Mouse (Mus musculus): ENCODE measurements around the gene Rpl3l. TPM values are rescaled to one million over a fixed set of nuclear protein-coding genes. Genes with fewer than 3 reads are reported as not detected.

The Rpl3l gene
- polyA plus RNA-seq, 1 experiment from 2014 or later, result 1.3 TPM

DNA sequence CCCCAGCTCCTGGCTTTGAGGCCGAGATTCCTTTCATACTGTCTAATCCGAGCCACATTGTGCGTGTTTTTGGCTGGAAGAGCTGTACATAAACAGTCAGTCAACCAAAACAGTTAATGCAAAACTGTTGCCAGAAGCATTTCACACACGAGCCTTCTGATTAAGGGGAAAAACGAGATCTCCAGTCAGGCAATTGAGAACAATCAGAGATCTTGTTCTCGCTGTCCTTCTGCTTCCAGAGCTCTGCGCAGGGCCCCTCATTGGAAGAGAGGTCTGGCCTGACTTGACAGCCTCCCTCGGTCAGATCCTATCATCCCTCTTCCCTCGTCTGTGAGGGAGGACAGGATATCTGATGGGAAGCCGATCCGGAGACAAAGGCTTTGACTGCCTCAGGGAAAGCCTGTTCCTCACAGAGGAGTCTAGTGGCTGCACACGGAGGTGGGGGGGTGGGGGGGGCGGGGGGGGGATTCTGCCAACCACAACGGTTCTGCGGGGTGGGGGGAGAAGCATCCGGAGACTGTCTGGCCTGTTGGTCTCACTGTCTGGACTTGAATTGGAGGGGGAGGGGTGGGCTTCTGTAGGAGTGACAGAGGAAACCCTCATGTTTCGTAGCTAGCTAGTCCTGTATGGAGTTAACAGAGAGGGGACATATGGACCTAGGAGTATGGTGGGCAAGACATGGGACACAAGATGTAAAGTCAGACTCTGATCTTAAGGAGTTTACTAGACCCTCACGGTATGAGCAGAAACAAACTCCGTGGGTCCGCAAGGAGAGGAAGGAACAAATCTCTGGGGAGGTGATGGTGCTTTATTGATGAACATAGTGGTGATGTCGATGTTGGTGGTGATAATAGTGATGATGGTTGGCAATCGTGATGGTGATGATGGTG is 37.6 kb downstream of the Rpl3l start:
- Histone ChIP-seq H3K27ac (replicated peaks in 1 of 2; ENCODE audit: control insufficient read depth in 1 of 2, insufficient read depth in 1 of 2, low read depth in 2 of 2, low read length in 2 of 2) (no peak overlapping the region), H3K9ac (ENCODE audit: low read length) (no peak overlapping the region)

DNA sequence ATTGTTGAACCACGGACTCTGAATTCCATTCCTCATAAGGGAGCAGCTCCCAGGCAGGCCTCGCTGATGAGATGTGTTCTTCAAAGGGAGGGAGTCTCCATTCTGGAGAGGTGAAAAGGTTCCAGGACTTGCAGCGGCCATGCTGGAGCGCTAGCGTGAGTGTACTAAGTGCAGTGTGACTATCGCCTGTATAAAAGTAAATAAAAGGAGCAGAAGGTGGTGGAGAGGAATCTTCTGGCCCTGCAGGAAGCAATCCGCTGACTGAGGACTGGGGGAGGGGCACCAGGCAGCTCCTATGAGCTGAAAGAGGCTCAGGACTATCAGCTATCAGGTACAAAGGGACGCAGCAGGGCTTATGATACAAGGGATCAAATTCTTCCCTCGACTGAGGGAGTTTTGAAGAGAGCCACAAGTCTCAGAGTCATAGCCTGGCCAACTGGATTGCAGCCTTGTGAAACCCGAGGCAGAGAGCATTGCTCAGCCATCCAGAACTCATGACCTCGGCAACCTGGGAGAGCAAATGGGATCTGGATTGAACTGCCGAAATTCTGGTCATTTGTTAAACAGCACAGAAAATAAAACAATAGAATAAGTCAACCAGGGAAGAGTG is 38.8 kb downstream of the Rpl3l start:
- no peak for ATAC-seq (ENCODE audit: insufficient number of reproducible peaks, insufficient read depth, low FRiP score, low read depth)
- H3K4me2 ChIP-seq (ENCODE audit: low read length), result no peak overlapping the region
- no peaks in the 10 kb centered on the region for H3K36me3 ChIP-seq (ENCODE audit: control insufficient read depth, insufficient read depth, low read length)
- WGBS, result 23% methylated on average over 12 of the region's 12 CpGs
- no peak overlapping the region; the same call in 1 of the 2 replicates for H3K9ac ChIP-seq (ENCODE audit: low read length)
- H3K27me3 ChIP-seq (ENCODE audit: control insufficient read depth, insufficient read depth, low read length), result no peaks in the 10 kb centered on the region
- H3K4me3 ChIP-seq (ENCODE audit: control insufficient read depth in 1 of 2, insufficient read depth in 1 of 2, low read depth in 1 of 2, low read length in 2 of 2), result no peak overlapping the region
- H3K27ac ChIP-seq (replicated peaks in 1 of 2; ENCODE audit: control insufficient read depth in 1 of 2, insufficient read depth in 1 of 2, low read depth in 2 of 2, low read length in 2 of 2), result no peak overlapping the region
- H3K4me1 ChIP-seq (ENCODE audit: control insufficient read depth in 2 of 2, insufficient read depth in 2 of 2, low read length in 2 of 2), result peaks cover 13 to 16% of the 10 kb centered on the region in 2 experiments
- no peaks in the 10 kb centered on the region for H3K9me3 ChIP-seq (ENCODE audit: control insufficient read depth, low read length)

More for the DNA sequence above, 37.6 kb downstream of the Rpl3l start:
- Histone ChIP-seq H3K4me3 (ENCODE audit: control insufficient read depth in 1 of 2, insufficient read depth in 1 of 2, low read depth in 1 of 2, low read length in 2 of 2) (no peak overlapping the region), H3K4me1 (ENCODE audit: control insufficient read depth in 2 of 2, insufficient read depth in 2 of 2, low read length in 2 of 2) (peaks cover 13 to 16% of the 10 kb centered on the region in 2 experiments), H3K9me3 (ENCODE audit: control insufficient read depth, low read length) (no peaks in the 10 kb centered on the region), H3K4me2 (ENCODE audit: low read length) (no peak overlapping the region), H3K27me3 (ENCODE audit: control insufficient read depth, insufficient read depth, low read length) (no peaks in the 10 kb centered on the region), H3K36me3 (ENCODE audit: control insufficient read depth, insufficient read depth, low read length) (no peaks in the 10 kb centered on the region)
- 35% methylated on average over 22 of the region's 22 CpGs for WGBS
- ATAC-seq (ENCODE audit: insufficient number of reproducible peaks, insufficient read depth, low FRiP score, low read depth), result no peak

DNA sequence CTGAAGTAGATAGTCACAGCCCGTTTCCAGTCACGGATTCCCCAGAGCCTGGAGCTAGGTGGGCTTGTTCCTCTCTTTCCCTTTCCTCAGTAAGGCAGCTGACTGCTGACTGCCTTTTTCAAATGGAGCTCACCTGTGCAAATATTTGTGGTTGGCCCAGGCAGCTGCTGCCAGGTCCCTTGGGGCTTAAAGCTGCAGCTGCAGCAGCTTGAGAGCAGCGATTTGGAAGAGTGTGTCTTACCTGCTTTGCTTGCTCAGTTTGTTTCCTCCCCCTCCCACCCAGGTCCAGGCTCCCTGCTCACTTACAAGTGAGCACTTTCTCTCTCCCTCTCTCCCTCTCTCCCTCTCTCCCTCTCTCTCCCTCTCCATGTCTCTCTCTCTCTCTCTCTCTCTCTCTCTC is 41.5 kb downstream of the Rpl3l start:
- H3K4me2 ChIP-seq (ENCODE audit: low read length), result no peak overlapping the region
- peaks cover 5% of the 10 kb centered on the region; the same call in 1 of the 2 replicates for H3K9me3 ChIP-seq (ENCODE audit: control insufficient read depth, low read length)
- no peak overlapping the region for H3K27ac ChIP-seq (replicated peaks in 1 of 2; ENCODE audit: control insufficient read depth in 1 of 2, insufficient read depth in 1 of 2, low read depth in 2 of 2, low read length in 2 of 2)
- 38% methylated on average over 3 of the region's 3 CpGs for WGBS
- H3K36me3 ChIP-seq (ENCODE audit: control insufficient read depth, insufficient read depth, low read length), result no peaks in the 10 kb centered on the region
- ATAC-seq (ENCODE audit: insufficient number of reproducible peaks, insufficient read depth, low FRiP score, low read depth), result no peak
- H3K9ac ChIP-seq (ENCODE audit: low read length), result no peak overlapping the region
- H3K4me3 ChIP-seq (ENCODE audit: control insufficient read depth in 1 of 2, insufficient read depth in 1 of 2, low read depth in 1 of 2, low read length in 2 of 2), result no peak overlapping the region
- no peaks in the 10 kb centered on the region for H3K27me3 ChIP-seq (ENCODE audit: control insufficient read depth, insufficient read depth, low read length)
- H3K4me1 ChIP-seq (ENCODE audit: control insufficient read depth in 2 of 2, insufficient read depth in 2 of 2, low read length in 2 of 2), result peaks cover 11 to 12% of the 10 kb centered on the region in 2 experiments

DNA sequence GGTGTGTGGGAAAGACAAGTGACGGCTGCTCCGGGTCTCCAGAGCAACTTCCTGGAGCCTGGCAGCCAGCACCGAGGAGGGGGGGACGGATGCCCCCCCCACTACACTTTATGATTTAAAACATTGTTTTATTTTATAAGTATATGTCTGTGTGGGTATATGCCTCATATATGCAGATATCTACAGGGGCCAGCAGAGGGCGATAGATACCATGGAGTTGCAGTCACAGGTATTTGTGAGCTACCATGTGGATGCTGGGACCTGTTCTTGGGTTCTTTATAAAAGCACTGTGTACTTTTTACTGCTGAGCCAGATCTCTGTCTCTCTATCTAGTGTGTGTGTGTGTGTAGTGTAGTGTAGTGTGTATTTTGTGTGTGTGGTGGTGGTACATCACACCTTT is 45.6 kb downstream of the Rpl3l start:
- no peak for ATAC-seq (ENCODE audit: insufficient number of reproducible peaks, insufficient read depth, low FRiP score, low read depth)

DNA sequence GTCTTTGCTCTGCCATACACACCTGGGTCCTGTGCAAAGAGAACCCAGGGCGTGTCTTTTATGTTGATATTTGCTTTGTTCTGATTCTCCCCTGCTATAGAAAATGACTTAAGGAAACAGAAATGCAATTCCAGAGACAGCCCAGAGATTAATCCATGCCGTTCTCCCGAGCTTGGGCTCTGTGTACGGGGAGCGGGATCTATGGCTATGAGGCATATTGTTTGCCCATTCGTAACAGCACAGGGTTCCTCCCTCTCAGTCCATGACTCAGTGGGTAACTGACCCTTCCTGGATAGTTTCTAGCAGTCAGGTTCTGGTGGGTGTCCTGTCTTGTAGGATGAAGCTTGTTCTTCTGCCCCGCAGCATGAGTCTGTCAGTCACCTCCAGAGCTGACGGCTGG is 47.6 kb downstream of the Rpl3l start:
- no peaks in the 10 kb centered on the region for H3K27me3 ChIP-seq (ENCODE audit: control insufficient read depth, insufficient read depth, low read length)
- no peak overlapping the region for H3K4me2 ChIP-seq (ENCODE audit: low read length)
- no peak overlapping the region for H3K4me3 ChIP-seq (ENCODE audit: control insufficient read depth in 1 of 2, insufficient read depth in 1 of 2, low read depth in 1 of 2, low read length in 2 of 2)
- no peak for ATAC-seq (ENCODE audit: insufficient number of reproducible peaks, insufficient read depth, low FRiP score, low read depth)
- H3K36me3 ChIP-seq (ENCODE audit: control insufficient read depth, insufficient read depth, low read length), result no peaks in the 10 kb centered on the region
- H3K9ac ChIP-seq (ENCODE audit: low read length), result no peak overlapping the region
- H3K4me1 ChIP-seq (ENCODE audit: control insufficient read depth in 2 of 2, insufficient read depth in 2 of 2, low read length in 2 of 2), result no peaks in the 10 kb centered on the region
- no peak overlapping the region for H3K27ac ChIP-seq (replicated peaks in 1 of 2; ENCODE audit: control insufficient read depth in 1 of 2, insufficient read depth in 1 of 2, low read depth in 2 of 2, low read length in 2 of 2)
- H3K9me3 ChIP-seq (ENCODE audit: control insufficient read depth, low read length), result peaks cover 5% of the 10 kb centered on the region; the same call in 1 of the 2 replicates
- WGBS, result 74% methylated on average over 8 of the region's 8 CpGs

More for the DNA sequence above, 45.6 kb downstream of the Rpl3l start:
- Histone ChIP-seq H3K4me2 (ENCODE audit: low read length) (no peak overlapping the region), H3K9ac (ENCODE audit: low read length) (no peak overlapping the region), H3K36me3 (ENCODE audit: control insufficient read depth, insufficient read depth, low read length) (no peaks in the 10 kb centered on the region), H3K9me3 (ENCODE audit: control insufficient read depth, low read length) (peaks cover 5% of the 10 kb centered on the region; the same call in 1 of the 2 replicates), H3K27me3 (ENCODE audit: control insufficient read depth, insufficient read depth, low read length) (no peaks in the 10 kb centered on the region), H3K27ac (replicated peaks in 1 of 2; ENCODE audit: control insufficient read depth in 1 of 2, insufficient read depth in 1 of 2, low read depth in 2 of 2, low read length in 2 of 2) (no peak overlapping the region), H3K4me3 (ENCODE audit: control insufficient read depth in 1 of 2, insufficient read depth in 1 of 2, low read depth in 1 of 2, low read length in 2 of 2) (no peak overlapping the region), H3K4me1 (ENCODE audit: control insufficient read depth in 2 of 2, insufficient read depth in 2 of 2, low read length in 2 of 2) (no peaks in the 10 kb centered on the region)
- 81% methylated on average over 5 of the region's 5 CpGs for WGBS

DNA sequence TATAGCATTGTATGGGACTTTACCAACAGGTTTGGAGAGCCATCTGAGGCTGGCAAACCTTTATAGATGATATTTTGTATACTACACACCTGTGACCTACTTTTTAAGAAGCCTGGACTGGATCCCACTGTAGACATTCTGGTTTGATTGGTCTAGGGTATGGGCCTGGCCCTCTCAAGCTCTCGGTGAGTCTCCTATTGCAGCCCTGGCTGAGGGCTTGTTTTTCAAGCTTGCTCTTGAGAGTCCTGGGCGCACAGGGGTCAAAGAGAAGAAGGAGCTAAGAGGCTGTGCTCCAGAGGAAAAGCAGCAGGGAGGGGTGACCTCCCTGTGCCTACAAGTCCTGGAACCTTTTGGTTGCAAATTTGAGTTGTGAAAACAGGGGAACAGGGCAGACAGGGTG is 49.5 kb downstream of the Rpl3l start:
- no peak for ATAC-seq (ENCODE audit: insufficient number of reproducible peaks, insufficient read depth, low FRiP score, low read depth)
- peaks cover 5% of the 10 kb centered on the region; the same call in 1 of the 2 replicates for H3K9me3 ChIP-seq (ENCODE audit: control insufficient read depth, low read length)
- H3K27ac ChIP-seq (replicated peaks in 1 of 2; ENCODE audit: control insufficient read depth in 1 of 2, insufficient read depth in 1 of 2, low read depth in 2 of 2, low read length in 2 of 2), result no peak overlapping the region
- no peak overlapping the region for H3K4me2 ChIP-seq (ENCODE audit: low read length)
- no peaks in the 10 kb centered on the region for H3K4me1 ChIP-seq (ENCODE audit: control insufficient read depth in 2 of 2, insufficient read depth in 2 of 2, low read length in 2 of 2)
- H3K4me3 ChIP-seq (ENCODE audit: control insufficient read depth in 1 of 2, insufficient read depth in 1 of 2, low read depth in 1 of 2, low read length in 2 of 2), result no peak overlapping the region
- H3K9ac ChIP-seq (ENCODE audit: low read length), result no peak overlapping the region
- H3K27me3 ChIP-seq (ENCODE audit: control insufficient read depth, insufficient read depth, low read length), result no peaks in the 10 kb centered on the region
- 66% methylated on average over 2 of the region's 2 CpGs for WGBS
- no peaks in the 10 kb centered on the region for H3K36me3 ChIP-seq (ENCODE audit: control insufficient read depth, insufficient read depth, low read length)

DNA sequence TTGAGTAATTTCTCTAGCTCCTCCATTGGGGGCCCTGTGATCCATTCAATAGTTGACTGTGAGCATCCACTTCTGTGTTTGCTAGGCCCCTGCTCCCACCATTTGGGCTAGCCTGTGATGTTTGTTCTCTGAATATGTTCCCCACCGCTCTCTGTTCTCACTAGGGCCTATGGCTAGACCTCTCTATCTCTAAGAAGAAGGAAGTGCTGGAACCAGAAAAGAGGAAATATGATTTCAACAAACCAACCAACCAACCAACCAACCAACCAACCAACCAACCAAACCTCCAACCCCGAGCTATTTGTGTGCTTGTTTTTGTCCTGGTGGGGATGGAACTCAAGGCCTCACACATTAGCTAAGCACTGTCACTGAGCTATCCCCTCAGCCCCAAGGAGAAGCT is 53.2 kb downstream of the Rpl3l start:
- Histone ChIP-seq H3K27me3 (ENCODE audit: control insufficient read depth, insufficient read depth, low read length) (no peaks in the 10 kb centered on the region), H3K4me1 (ENCODE audit: control insufficient read depth in 2 of 2, insufficient read depth in 2 of 2, low read length in 2 of 2) (no peaks in the 10 kb centered on the region), H3K27ac (replicated peaks in 1 of 2; ENCODE audit: control insufficient read depth in 1 of 2, insufficient read depth in 1 of 2, low read depth in 2 of 2, low read length in 2 of 2) (no peak overlapping the region), H3K9me3 (ENCODE audit: control insufficient read depth, low read length) (no peaks in the 10 kb centered on the region), H3K4me2 (ENCODE audit: low read length) (no peak overlapping the region), H3K36me3 (ENCODE audit: control insufficient read depth, insufficient read depth, low read length) (no peaks in the 10 kb centered on the region), H3K9ac (ENCODE audit: low read length) (no peak overlapping the region), H3K4me3 (ENCODE audit: control insufficient read depth in 1 of 2, insufficient read depth in 1 of 2, low read depth in 1 of 2, low read length in 2 of 2) (no peak overlapping the region)
- 78% methylated on average over 2 of the region's 2 CpGs for WGBS
- ATAC-seq (ENCODE audit: insufficient number of reproducible peaks, insufficient read depth, low FRiP score, low read depth), result no peak

Data from heart, embryonic 14.5 days (tissue).